Mouse (Mus musculus) CH12.LX (cell line): Measurements from ENCODE around the gene Qser1. TPM values are rescaled to one million over a fixed set of nuclear protein-coding genes. Genes with fewer than 3 reads are reported as not detected.

Source experiments
- DNase-seq: peaks from one replicate; pipeline ENCODE4 v3.0.0-alpha.2; 2013; ENCODE audit errors: extremely low read depth
- H3K27ac ChIP-seq: 2 replicates; pipeline ENCODE4 v1.5.1; 2012; ENCODE audit warnings: low read depth, mild to moderate bottlenecking, control low read depth, moderate library complexity; ENCODE audit not compliant: insufficient read depth
- H3K27me3 ChIP-seq: replicated peaks from 2 replicates; pipeline ENCODE3; 2012; ENCODE audit warnings: inconsistent platforms
- H3K36me3 ChIP-seq, 2 experiments: replicated peaks in 1 of 2; 2 replicates each; pipeline versions ENCODE3 to v1.6.1; 2012; ENCODE audit warnings: inconsistent platforms in 1 of 2, low read length in 1 of 2, mild to moderate bottlenecking in 1 of 2, mixed read lengths in 1 of 2, moderate library complexity in 1 of 2; ENCODE audit not compliant: control insufficient read depth in 1 of 2, insufficient read depth in 1 of 2
- H3K4me1 ChIP-seq, 2 experiments: 2 replicates each; pipeline ENCODE4 v1.6.1; 2012; ENCODE audit warnings: inconsistent platforms in 1 of 2, moderate library complexity in 1 of 2; ENCODE audit not compliant: insufficient read depth in 2 of 2, control insufficient read depth in 1 of 2
- H3K4me2 ChIP-seq: 2 replicates; pipeline ENCODE4 v1.6.1; 2012; ENCODE audit warnings: low read depth, mild to moderate bottlenecking, control low read depth; ENCODE audit not compliant: poor library complexity, insufficient read depth, severe bottlenecking
- H3K4me3 ChIP-seq, 3 experiments: fragments of 150-350 bp in 1 of 3; sonication (generic) in 1 of 3; replicated peaks in 1 of 3; 2 replicates each; pipeline versions ENCODE3 to v1.5.1; 2011 to 2012; ENCODE audit warnings: low read depth in 2 of 3, low read length in 2 of 3, mild to moderate bottlenecking in 2 of 3, moderate library complexity in 2 of 3, control low read depth in 1 of 3, improper control_type of control experiment in 1 of 3, inconsistent platforms in 1 of 3, mixed read lengths in 1 of 3; ENCODE audit not compliant: poor library complexity in 1 of 3
- H3K79me2 ChIP-seq: replicated peaks from 2 replicates; pipeline ENCODE4 v1.6.1; 2012; ENCODE audit warnings: mild to moderate bottlenecking, moderate library complexity; ENCODE audit not compliant: control insufficient read depth, poor library complexity, insufficient read depth, severe bottlenecking; ENCODE audit errors: extremely low read depth
- H3K9ac ChIP-seq: 2 replicates; pipeline ENCODE4 v1.6.1; 2012; ENCODE audit warnings: low read depth, mild to moderate bottlenecking, control low read depth, moderate library complexity; ENCODE audit not compliant: insufficient read depth
- H3K9me3 ChIP-seq: replicated peaks from 2 replicates; pipeline ENCODE3; 2012; ENCODE audit warnings: low read length, inconsistent platforms, mixed read lengths
- CHD1 ChIP-seq: IDR thresholded peaks from 2 replicates; pipeline ENCODE4 v1.6.1; 2012; ENCODE audit warnings: low read depth, low read length, improper control_type of control experiment, inconsistent platforms
- CHD2 ChIP-seq: IDR thresholded peaks from 2 replicates; pipeline ENCODE4 v1.6.1; 2011; ENCODE audit warnings: low read length, improper control_type of control experiment
- CTCF ChIP-seq, 2 experiments: IDR thresholded peaks in 1 of 2; conservative IDR thresholded peaks in 1 of 2; 2 replicates each; pipeline ENCODE4 v1.5.1; 2011 to 2012; ENCODE audit warnings: low read depth in 2 of 2, low read length in 2 of 2, improper control_type of control experiment in 1 of 2, inconsistent platforms in 1 of 2, mild to moderate bottlenecking in 1 of 2, moderate library complexity in 1 of 2
- E2F4 ChIP-seq: IDR thresholded peaks from 2 replicates; pipeline ENCODE4 v1.6.1; 2011; ENCODE audit warnings: low read depth, low read length, improper control_type of control experiment; ENCODE audit not compliant: insufficient replicate concordance
- JUND ChIP-seq: conservative IDR thresholded peaks from 2 replicates; pipeline ENCODE4 v1.6.1; 2011; ENCODE audit warnings: low read depth, low read length, improper control_type of control experiment
- KAT2A ChIP-seq: IDR thresholded peaks from 2 replicates; pipeline ENCODE4 v1.6.1; 2012; ENCODE audit warnings: low read length, improper control_type of control experiment, inconsistent platforms; ENCODE audit not compliant: insufficient replicate concordance
- MAX ChIP-seq: IDR thresholded peaks from 2 replicates; pipeline ENCODE4 v1.6.1; 2011; ENCODE audit warnings: low read length, improper control_type of control experiment
- MAZ ChIP-seq: IDR thresholded peaks from 2 replicates; pipeline ENCODE4 v1.6.1; 2012; ENCODE audit warnings: low read depth, mild to moderate bottlenecking, inconsistent platforms, low read length, improper control_type of control experiment, moderate library complexity
- MEF2A ChIP-seq: IDR thresholded peaks from 2 replicates; pipeline ENCODE4 v1.6.1; 2014; ENCODE audit warnings: low read depth, mild to moderate bottlenecking, inconsistent platforms, low read length, improper control_type of control experiment, borderline replicate concordance
- MXI1 ChIP-seq: IDR thresholded peaks from 2 replicates; pipeline ENCODE4 v1.6.1; 2011; ENCODE audit warnings: mild to moderate bottlenecking, low read depth, low read length, improper control_type of control experiment
- NELFE ChIP-seq: IDR thresholded peaks from 2 replicates; pipeline ENCODE4 v1.6.1; 2011; ENCODE audit warnings: low read depth, low read length, improper control_type of control experiment
- NRF1 ChIP-seq: IDR thresholded peaks from 2 replicates; pipeline ENCODE4 v1.6.1; 2014; ENCODE audit warnings: low read depth, mild to moderate bottlenecking, inconsistent platforms, low read length, improper control_type of control experiment, moderate library complexity
- PAX5 ChIP-seq: IDR thresholded peaks from 2 replicates; pipeline ENCODE4 v1.6.1; 2012; ENCODE audit warnings: low read length, inconsistent platforms, mixed read lengths
- ZC3H11A ChIP-seq: IDR thresholded peaks from 2 replicates; pipeline ENCODE4 v1.6.1; 2012; ENCODE audit warnings: low read depth, mild to moderate bottlenecking, inconsistent platforms, low read length, improper control_type of control experiment
- dilution Hi-C: fragments of 300-500 bp; cut with MboI; formaldehyde crosslinking; loops from 2 replicates; pipeline ENCODE4 v1.14.3; 2020; ENCODE audit warnings: low sequenced_read_pairs; ENCODE audit not compliant: extremely low pct_unique_long_range_greater_than_20kb, extremely low pct_ligation_motif_present
- in situ Hi-C: fragments of 300-500 bp; cut with MboI; formaldehyde crosslinking; loops from 3 replicates; pipeline ENCODE4 v1.14.3; 2019; ENCODE audit warnings: low sequenced_read_pairs, low pct_ligation_motif_present, low pct_unique_long_range_greater_than_20kb, mixed read lengths
- polyA plus RNA-seq: library from polyadenylated mRNA; unstranded; fragments of >175 nt; gene quantifications from 2 replicates; pipeline ENCODE4 v1.2.1, GENCODE M21; 2012; ENCODE audit warnings: low read depth; ENCODE audit not compliant: insufficient read length
- total RNA-seq, 2 experiments: library from RNA; depleted of rRNA; stranded (reverse); fragments of 300-350 nt in 1 of 2; fragments of >200 nt in 1 of 2; gene quantifications; 2 replicates each; pipeline ENCODE4 v1.2.3; 2012 to 2014

Gene Qser1
- total and polyA plus RNA-seq, 3 experiments: 3.7 to 10.2 (median 6.8) TPM

GRCm38 (mm10) chr2:104739691-104740090, 76.9 kb downstream of the Qser1 start:
- no peak overlapping the region for H3K4me2 ChIP-seq
- TF ChIP-seq MEF2A (no peak), ZC3H11A (no peak), KAT2A (no peak), CHD1 (no peak), MAX (no peak), CHD2 (no peak), NELFE (no peak)
- TF ChIP-seq, all 38 proteins: peak for 0

GRCm38 (mm10) chr2:104736241-104736640, 80.3 kb downstream of the Qser1 start:
- no peaks in the 10 kb centered on the region for H3K27me3 ChIP-seq
- no peaks in the 10 kb centered on the region for H3K9me3 ChIP-seq
- no peak overlapping the region for H3K9ac ChIP-seq
- TF ChIP-seq CTCF (conservative IDR thresholded peaks at IDR 0.05 in 1 of 2, IDR thresholded peaks at IDR 0.05 in 1 of 2; ENCODE audit: low read depth in 2 of 2, low read length in 2 of 2): no peak
- no peak for TF ChIP-seq NRF1
- TF ChIP-seq MAZ: no peak
- no peak for TF ChIP-seq ZC3H11A
- TF ChIP-seq JUND: no peak
- TF ChIP-seq E2F4: no peak
- TF ChIP-seq PAX5: no peak
- no peak for TF ChIP-seq MXI1
- dilution Hi-C loops (no loop called here), in situ Hi-C loops (no loop called here)
- H3K36me3 ChIP-seq: no peaks in the 10 kb centered on the region
- no peaks in the 10 kb centered on the region for H3K79me2 ChIP-seq
- H3K4me3 ChIP-seq: no peak overlapping the region
- no peak overlapping the region for H3K4me2 ChIP-seq
- peaks cover 12 to 38% of the 10 kb centered on the region in 2 experiments for H3K4me1 ChIP-seq
- no peak for DNase-seq
- no peak overlapping the region for H3K27ac ChIP-seq

More at GRCm38 (mm10) chr2:104739691-104740090, 76.9 kb downstream of the Qser1 start:
- dilution Hi-C loops: no loop called here
- Histone ChIP-seq H3K79me2 (no peaks in the 10 kb centered on the region), H3K4me3 (no peak overlapping the region), H3K27ac (no peak overlapping the region), H3K27me3 (no peaks in the 10 kb centered on the region), H3K4me1 (peaks cover 6 to 20% of the 10 kb centered on the region in 2 experiments), H3K9ac (no peak overlapping the region), H3K9me3 (no peaks in the 10 kb centered on the region), H3K36me3 (no peaks in the 10 kb centered on the region)
- DNase-seq: no peak
- in situ Hi-C loops: loop anchor here (10.0 kb wide), 1 partner anchor 55 kb away; no protein-coding TSS in a partner anchor
